Mouse (Mus musculus) natural killer cell, adult 2 months (primary cell): ENCODE data around the gene Olfr1280.
"Not testable (repeated sequence)": the region's sequence is repeated elsewhere in the genome, so short reads cannot be mapped to it uniquely, and the experiment has no call there.

ENCODE experiments used
- DNase-seq, 2 experiments: peaks; one replicate each; pipeline ENCODE4 v3.0.0; 2022; ENCODE audit warnings: low spot score in 2 of 2

Gene Olfr1280

DNA sequence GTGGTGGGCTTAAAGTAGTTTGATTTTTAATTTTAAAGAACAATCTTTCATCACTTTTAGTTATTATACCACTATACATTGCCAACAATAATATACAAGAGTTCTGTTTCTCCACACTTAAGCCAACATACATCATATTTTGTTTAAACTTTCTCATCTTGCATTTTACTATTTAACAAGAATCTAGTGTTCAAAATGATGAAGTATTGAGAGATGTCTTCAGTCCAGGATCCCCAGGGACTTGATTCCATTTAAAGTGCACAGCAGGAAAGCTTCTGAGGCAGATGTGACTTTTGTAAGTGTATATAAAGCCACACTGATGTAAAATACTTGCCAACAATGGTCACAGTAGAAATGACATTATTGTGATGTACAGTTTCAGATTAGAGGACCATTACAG is at the start of gene Olfr1280:
Olfr1280 (plus strand) TSS at position 301 of the 400 bp plus-strand sequence.
- no peak for DNase-seq

DNA sequence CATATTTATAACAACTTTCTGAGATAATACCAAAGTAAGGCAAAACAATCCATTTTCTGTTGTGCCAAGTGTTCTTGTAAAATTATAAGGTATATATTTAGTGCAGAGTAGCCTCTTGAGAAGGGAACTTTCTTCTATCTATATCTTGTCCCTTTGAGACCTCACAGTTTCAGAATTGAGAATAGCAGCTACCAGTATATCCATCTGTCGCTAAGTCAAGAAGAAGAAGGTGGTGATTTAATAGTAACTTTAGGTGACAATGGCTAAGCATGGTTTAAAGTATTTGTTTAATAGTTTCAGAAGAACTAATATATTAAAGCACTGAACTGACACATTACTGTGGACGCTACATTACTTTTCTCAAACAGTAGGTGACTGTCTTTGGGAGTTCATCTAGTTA is 39.8 kb upstream of the Olfr1280 start, which contains the start of gene Olfr1277:
Olfr1277 (minus strand) TSS at position 101 of the 400 bp plus-strand sequence.
- no peak for DNase-seq

DNA sequence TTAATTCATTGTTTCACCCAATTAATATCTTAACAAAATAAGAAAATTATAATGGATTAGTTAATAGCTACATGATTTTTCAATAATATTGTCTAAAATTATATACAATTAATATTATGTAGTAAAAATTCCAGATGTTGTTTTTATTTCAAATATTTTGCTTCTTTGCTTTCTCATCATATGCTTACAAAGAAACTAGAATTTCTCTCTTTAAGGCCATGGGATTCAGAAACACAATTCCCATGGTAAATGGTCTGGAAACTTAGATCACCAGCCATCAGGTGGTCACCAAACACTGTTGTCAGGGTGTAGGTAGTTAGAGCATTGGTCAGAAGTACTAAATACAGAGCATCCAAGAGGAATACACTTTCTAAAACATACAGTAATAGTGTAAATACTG is 24.0 kb upstream of the Olfr1280 start, which contains the start of gene Olfr1278:
Olfr1278 (plus strand) TSS at position 301 of the 400 bp plus-strand sequence.
- DNase-seq, result no peak

DNA sequence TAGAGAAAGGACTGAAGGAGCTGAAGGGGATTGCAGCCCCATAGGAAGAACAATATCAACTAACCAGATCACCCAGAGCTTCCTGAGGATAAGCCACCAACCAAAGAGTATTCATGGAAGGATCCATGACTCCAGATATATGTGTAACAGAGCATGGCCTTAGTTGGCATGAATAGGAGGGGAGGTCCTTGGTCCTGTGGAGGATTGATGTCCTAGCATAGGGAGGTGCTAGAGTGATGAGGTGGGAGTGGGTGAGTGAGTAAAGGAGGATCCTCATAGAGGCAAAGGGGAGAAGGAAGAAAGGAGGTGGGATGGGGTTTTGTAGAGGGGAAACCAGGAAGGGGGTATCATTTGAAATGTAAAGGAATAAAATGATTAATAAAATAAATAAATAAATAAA is 15.3 kb upstream of the Olfr1280 start:
- no peak for DNase-seq

DNA sequence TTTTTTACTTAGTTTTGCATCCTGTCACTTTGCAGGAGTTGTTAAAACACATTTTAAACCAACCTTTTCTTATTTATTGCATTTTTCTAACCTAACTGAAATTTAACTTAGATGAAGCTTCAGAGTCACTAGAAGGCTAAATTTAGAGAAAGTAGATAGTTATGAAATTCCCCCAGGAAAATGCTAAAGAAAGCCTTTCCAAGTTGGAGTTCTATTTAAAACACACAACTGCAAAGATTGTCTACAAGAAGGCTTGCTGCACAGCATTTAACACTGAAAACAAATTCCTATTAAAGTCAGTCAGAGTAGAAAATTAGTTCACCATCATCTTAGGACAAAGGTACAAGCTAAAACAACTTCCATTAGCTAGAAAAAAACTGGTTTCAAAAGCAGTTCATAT is 13.4 kb upstream of the Olfr1280 start, which contains the start of gene Olfr1279:
Olfr1279 (plus strand) TSS at position 262 of the 400 bp plus-strand sequence.
- no peak for DNase-seq

DNA sequence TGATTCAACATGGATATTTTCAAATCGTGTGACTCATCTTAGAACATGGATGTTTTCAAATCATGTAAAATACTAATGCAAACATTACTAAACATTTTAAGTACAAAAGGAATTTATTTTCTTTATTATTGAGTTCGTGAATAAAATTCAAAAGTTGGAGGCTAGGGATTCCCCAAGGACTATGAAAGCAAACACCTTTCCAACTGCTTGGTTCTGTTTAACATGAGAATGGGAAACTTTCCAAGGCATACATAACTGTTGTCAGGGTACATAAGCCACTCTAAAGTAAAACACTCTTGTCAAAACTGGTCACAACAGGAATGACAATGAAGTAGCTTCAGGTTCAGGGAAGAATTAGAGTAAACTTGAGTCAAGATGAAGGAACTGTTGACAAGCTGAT is 12.4 kb downstream of the Olfr1280 start, which contains the start of gene Olfr1281:
Olfr1281 (plus strand) TSS at position 301 of the 400 bp plus-strand sequence.
- DNase-seq, result no peak

DNA sequence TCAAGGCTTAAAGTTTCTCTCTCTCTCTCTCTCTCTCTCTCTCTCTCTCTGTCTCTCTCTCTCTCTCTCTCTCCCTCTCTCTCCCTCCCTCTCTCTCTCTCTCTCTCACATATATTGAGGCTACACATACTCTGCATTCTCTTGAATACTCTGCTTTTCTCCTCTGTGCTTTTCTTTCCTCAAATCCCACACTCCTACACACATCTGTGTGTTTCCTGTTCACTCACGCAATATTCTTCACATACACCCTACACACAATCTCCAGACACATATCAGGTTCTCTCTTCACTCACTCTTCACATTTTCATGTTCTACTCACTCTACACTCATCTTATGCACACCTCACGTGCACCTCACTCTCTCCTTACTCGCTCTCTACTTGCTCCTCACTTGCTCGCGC is 19.9 kb downstream of the Olfr1280 start:
- not testable (repeated sequence) for DNase-seq

DNA sequence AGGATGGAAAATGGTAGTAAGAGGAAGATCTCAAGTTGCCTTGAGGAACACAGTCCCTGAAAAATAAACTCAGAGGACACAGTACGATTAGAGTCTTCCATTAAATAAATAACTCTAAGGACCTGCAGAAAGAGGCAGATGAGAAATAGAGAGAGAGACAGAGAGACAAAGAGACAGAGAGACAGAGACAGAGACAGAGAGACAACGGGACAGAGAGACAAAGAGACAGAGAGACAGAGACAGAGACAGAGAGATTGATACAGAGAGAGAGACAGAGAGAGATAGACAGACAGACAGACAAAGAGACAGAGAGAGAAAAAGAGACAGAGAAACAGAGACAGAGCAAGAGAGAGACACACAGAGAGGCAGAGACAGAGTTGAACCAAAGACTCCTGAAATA is 22.2 kb downstream of the Olfr1280 start, which contains the start of gene Olfr1282:
Olfr1282 (minus strand) TSS at position 101 of the 400 bp plus-strand sequence.
- DNase-seq, result no peak

DNA sequence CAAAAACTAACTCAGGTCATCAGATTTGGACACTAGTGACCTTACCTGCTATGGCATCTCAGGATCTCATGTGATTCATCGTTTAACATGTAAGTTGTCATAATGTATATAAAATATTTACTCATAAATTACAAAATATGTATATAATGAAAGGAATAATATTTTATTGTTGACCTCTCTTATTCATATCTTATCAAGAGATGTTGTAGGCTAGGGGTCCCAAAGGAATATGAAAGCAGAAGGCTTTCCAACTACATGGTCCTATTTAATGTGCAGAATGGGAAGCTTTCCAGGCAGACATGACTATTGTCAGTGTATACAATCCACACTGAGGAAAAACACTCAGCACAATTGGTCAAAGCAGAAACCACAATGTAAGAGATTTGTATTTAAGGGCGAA is 52.7 kb downstream of the Olfr1280 start, which contains the start of gene Olfr1283:
Olfr1283 (plus strand) TSS at position 301 of the 400 bp plus-strand sequence.
- no peak for DNase-seq

DNA sequence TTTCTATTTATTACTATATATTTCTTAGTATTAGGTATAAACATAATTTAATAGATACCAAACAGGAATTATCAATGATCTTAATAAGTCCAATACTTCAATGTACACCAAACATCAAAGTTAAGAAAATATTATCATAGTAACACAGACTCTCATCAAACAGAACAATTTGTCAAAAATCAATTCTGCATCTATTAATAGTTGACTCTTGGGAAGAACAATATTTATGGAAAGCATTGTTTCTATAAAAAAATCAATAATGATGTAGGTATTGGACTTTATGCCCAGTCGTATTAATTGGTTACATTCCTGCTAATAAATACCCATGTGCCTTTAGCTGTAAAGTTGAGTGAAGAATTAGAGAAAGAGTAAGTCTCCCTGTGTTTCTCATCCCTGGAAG is 61.4 kb downstream of the Olfr1280 start, which contains the start of gene Olfr1284:
Olfr1284 (plus strand) TSS at position 301 of the 400 bp plus-strand sequence.
- DNase-seq, result no peak
